Mouse (Mus musculus): ENCODE measurements around the gene Tap1. TPM values are rescaled to one million over a fixed set of nuclear protein-coding genes. Genes with fewer than 3 reads are reported as not detected.

The Tap1 gene
- polyA plus RNA-seq (2015; fragmentation: Nextera tagmentation; extraction: Ambion mirVana): 4.7 and 5.5 TPM in 2 replicates

GRCm38 (mm10) chr17:34187261-34187916 lies at the start of gene Tap1, which contains the start of gene Psmb9:
Gene Tap1, plus strand, starts transcription at chr17:34187553.
Gene Psmb9, minus strand, starts transcription at chr17:34187764.
- ATAC-seq (ENCODE audit: low FRiP score, low TSS enrichment): peak; percentile 97
- H3K27ac ChIP-seq (ENCODE audit: low read length): peak within 1 kb of the TSS; percentile 61; the same call in 1 of the 2 replicates
- H3K9ac ChIP-seq (replicated peaks; ENCODE audit: low read length): peak within 1 kb of the TSS; percentile 61
- peaks cover 26% of the 10 kb centered on the region for H3K27me3 ChIP-seq (ENCODE audit: insufficient read depth, low read length)
- peaks cover 6% of the 10 kb centered on the region for H3K4me1 ChIP-seq (ENCODE audit: insufficient read depth, low read length)
- peak within 1 kb of the TSS; percentile 51 for H3K4me3 ChIP-seq (ENCODE audit: low read length)
- WGBS: 0% methylated on average over 46 of the region's 46 CpGs
- no peaks in the 10 kb centered on the region for H3K9me3 ChIP-seq (ENCODE audit: low read length)
- peak within 1 kb of the TSS; percentile 95 for H3K4me2 ChIP-seq (replicated peaks; ENCODE audit: low read depth, low read length)
- H3K36me3 ChIP-seq (ENCODE audit: insufficient read depth, low read length): no peaks in the 10 kb centered on the region

GRCm38 (mm10) chr17:34137601-34138000 lies 49.8 kb upstream of the Tap1 start:
- Histone ChIP-seq H3K9ac (replicated peaks; ENCODE audit: low read length) (no peak overlapping the region), H3K4me3 (ENCODE audit: low read length) (no peak overlapping the region), H3K9me3 (ENCODE audit: low read length) (no peaks in the 10 kb centered on the region), H3K4me2 (replicated peaks; ENCODE audit: low read depth, low read length) (no peak overlapping the region), H3K27me3 (ENCODE audit: insufficient read depth, low read length) (peaks cover 18% of the 10 kb centered on the region), H3K36me3 (ENCODE audit: insufficient read depth, low read length) (no peaks in the 10 kb centered on the region), H3K27ac (ENCODE audit: low read length) (no peak overlapping the region), H3K4me1 (ENCODE audit: insufficient read depth, low read length) (peaks cover 23% of the 10 kb centered on the region; the same call in 1 of the 2 replicates)
- ATAC-seq (ENCODE audit: low FRiP score, low TSS enrichment): no peak
- 70% methylated on average over 7 of the region's 7 CpGs for WGBS

GRCm38 (mm10) chr17:34138655-34139054 lies 48.7 kb upstream of the Tap1 start:
- Histone ChIP-seq H3K27ac (ENCODE audit: low read length) (no peak overlapping the region), H3K4me2 (replicated peaks; ENCODE audit: low read depth, low read length) (no peak overlapping the region), H3K36me3 (ENCODE audit: insufficient read depth, low read length) (no peaks in the 10 kb centered on the region), H3K27me3 (ENCODE audit: insufficient read depth, low read length) (peaks cover 18% of the 10 kb centered on the region), H3K4me1 (ENCODE audit: insufficient read depth, low read length) (peaks cover 27% of the 10 kb centered on the region; the same call in 1 of the 2 replicates), H3K9me3 (ENCODE audit: low read length) (no peaks in the 10 kb centered on the region), H3K9ac (replicated peaks; ENCODE audit: low read length) (no peak overlapping the region), H3K4me3 (ENCODE audit: low read length) (no peak overlapping the region)
- 80% methylated on average over 7 of the region's 7 CpGs for WGBS
- no peak for ATAC-seq (ENCODE audit: low FRiP score, low TSS enrichment)

- peak overlapping the region; percentile 60 for H3K4me2 ChIP-seq (replicated peaks; ENCODE audit: low read depth, low read length)
- peak overlapping the region; percentile 53 for H3K9ac ChIP-seq (replicated peaks; ENCODE audit: low read length)
- peak overlapping the region; percentile 37 for H3K4me3 ChIP-seq (ENCODE audit: low read length)
- WGBS: 1% methylated on average over 16 of the region's 16 CpGs
- H3K9me3 ChIP-seq (ENCODE audit: low read length): no peaks in the 10 kb centered on the region
- H3K27me3 ChIP-seq (ENCODE audit: insufficient read depth, low read length): peaks cover 18% of the 10 kb centered on the region
- 0 out of 2 replicates have a peak, but pooled peaks have one; percentile 10 for ATAC-seq (ENCODE audit: low FRiP score, low TSS enrichment)
- no peak overlapping the region for H3K27ac ChIP-seq (ENCODE audit: low read length)
- no peaks in the 10 kb centered on the region for H3K36me3 ChIP-seq (ENCODE audit: insufficient read depth, low read length)
- H3K4me1 ChIP-seq (ENCODE audit: insufficient read depth, low read length): peaks cover 27% of the 10 kb centered on the region; the same call in 1 of the 2 replicates
Measured at GRCm38 (mm10) chr17:34139416-34139815, 47.9 kb upstream of the Tap1 start.

- H3K36me3 ChIP-seq (ENCODE audit: insufficient read depth, low read length): no peaks in the 10 kb centered on the region
- H3K4me2 ChIP-seq (replicated peaks; ENCODE audit: low read depth, low read length): peak overlapping the region; percentile 60; the same call in 1 of the 2 replicates
- H3K4me1 ChIP-seq (ENCODE audit: insufficient read depth, low read length): peaks cover 27% of the 10 kb centered on the region; the same call in 1 of the 2 replicates
- WGBS: 11% methylated on average over 5 of the region's 5 CpGs
- no peaks in the 10 kb centered on the region for H3K9me3 ChIP-seq (ENCODE audit: low read length)
- no peak for ATAC-seq (ENCODE audit: low FRiP score, low TSS enrichment)
- peaks cover 18% of the 10 kb centered on the region for H3K27me3 ChIP-seq (ENCODE audit: insufficient read depth, low read length)
- no peak overlapping the region for H3K4me3 ChIP-seq (ENCODE audit: low read length)
- H3K9ac ChIP-seq (replicated peaks; ENCODE audit: low read length): no peak overlapping the region
- H3K27ac ChIP-seq (ENCODE audit: low read length): no peak overlapping the region
Measured at GRCm38 (mm10) chr17:34140240-34140639, 47.1 kb upstream of the Tap1 start.

GRCm38 (mm10) chr17:34141448-34141847 lies 45.9 kb upstream of the Tap1 start:
- Histone ChIP-seq H3K27me3 (ENCODE audit: insufficient read depth, low read length) (peaks cover 18% of the 10 kb centered on the region), H3K4me2 (replicated peaks; ENCODE audit: low read depth, low read length) (no peak overlapping the region), H3K36me3 (ENCODE audit: insufficient read depth, low read length) (no peaks in the 10 kb centered on the region), H3K27ac (ENCODE audit: low read length) (no peak overlapping the region), H3K4me1 (ENCODE audit: insufficient read depth, low read length) (peaks cover 17% of the 10 kb centered on the region; the same call in 1 of the 2 replicates), H3K4me3 (ENCODE audit: low read length) (no peak overlapping the region), H3K9ac (replicated peaks; ENCODE audit: low read length) (no peak overlapping the region), H3K9me3 (ENCODE audit: low read length) (no peaks in the 10 kb centered on the region)
- no peak for ATAC-seq (ENCODE audit: low FRiP score, low TSS enrichment)
- WGBS: 72% methylated on average over 4 of the region's 4 CpGs

- H3K27ac ChIP-seq (ENCODE audit: low read length): 0 out of 2 replicates have a peak overlapping the region, but pooled peaks have one; percentile 20
- H3K36me3 ChIP-seq (ENCODE audit: insufficient read depth, low read length): no peaks in the 10 kb centered on the region
- H3K4me1 ChIP-seq (ENCODE audit: insufficient read depth, low read length): peaks cover 17% of the 10 kb centered on the region; the same call in 1 of the 2 replicates
- H3K4me3 ChIP-seq (ENCODE audit: low read length): no peak overlapping the region
- H3K9me3 ChIP-seq (ENCODE audit: low read length): no peaks in the 10 kb centered on the region
- 79% methylated on average over 7 of the region's 7 CpGs for WGBS
- no peak overlapping the region for H3K9ac ChIP-seq (replicated peaks; ENCODE audit: low read length)
- peaks cover 15% of the 10 kb centered on the region for H3K27me3 ChIP-seq (ENCODE audit: insufficient read depth, low read length)
- ATAC-seq (ENCODE audit: low FRiP score, low TSS enrichment): 0 out of 2 replicates have a peak, but pooled peaks have one; percentile 25
- H3K4me2 ChIP-seq (replicated peaks; ENCODE audit: low read depth, low read length): 0 out of 2 replicates have a peak overlapping the region, but pooled peaks have one; percentile 29
Measured at GRCm38 (mm10) chr17:34142456-34143010, 44.8 kb upstream of the Tap1 start.

GRCm38 (mm10) chr17:34143033-34143432 lies 44.3 kb upstream of the Tap1 start, which contains the start of gene H2-DMb2:
Gene H2-DMb2, plus strand, starts transcription at chr17:34143307.
- Histone ChIP-seq H3K27me3 (ENCODE audit: insufficient read depth, low read length) (peaks cover 15% of the 10 kb centered on the region), H3K27ac (ENCODE audit: low read length) (0 out of 2 replicates have a peak within 1 kb of the TSS, but pooled peaks have one; percentile 20), H3K9ac (replicated peaks; ENCODE audit: low read length) (no peak within 1 kb of the TSS), H3K4me3 (ENCODE audit: low read length) (no peak within 1 kb of the TSS), H3K9me3 (ENCODE audit: low read length) (no peaks in the 10 kb centered on the region), H3K36me3 (ENCODE audit: insufficient read depth, low read length) (no peaks in the 10 kb centered on the region), H3K4me2 (replicated peaks; ENCODE audit: low read depth, low read length) (peak within 1 kb of the TSS; percentile 29; the same call in 1 of the 2 replicates), H3K4me1 (ENCODE audit: insufficient read depth, low read length) (peaks cover 17% of the 10 kb centered on the region; the same call in 1 of the 2 replicates)
- 12% methylated on average over 7 of the region's 7 CpGs for WGBS
- peak; percentile 74 for ATAC-seq (ENCODE audit: low FRiP score, low TSS enrichment)

- no peak overlapping the region for H3K27ac ChIP-seq (ENCODE audit: low read length)
- WGBS: 55% methylated on average over 5 of the region's 5 CpGs
- H3K9me3 ChIP-seq (ENCODE audit: low read length): no peaks in the 10 kb centered on the region
- H3K27me3 ChIP-seq (ENCODE audit: insufficient read depth, low read length): peaks cover 12% of the 10 kb centered on the region
- no peak overlapping the region for H3K4me3 ChIP-seq (ENCODE audit: low read length)
- H3K4me2 ChIP-seq (replicated peaks; ENCODE audit: low read depth, low read length): peak overlapping the region; percentile 29; the same call in 1 of the 2 replicates
- H3K4me1 ChIP-seq (ENCODE audit: insufficient read depth, low read length): peaks cover 17% of the 10 kb centered on the region; the same call in 1 of the 2 replicates
- no peak for ATAC-seq (ENCODE audit: low FRiP score, low TSS enrichment)
- H3K36me3 ChIP-seq (ENCODE audit: insufficient read depth, low read length): no peaks in the 10 kb centered on the region
- H3K9ac ChIP-seq (replicated peaks; ENCODE audit: low read length): no peak overlapping the region
Measured at GRCm38 (mm10) chr17:34143461-34143860, 43.9 kb upstream of the Tap1 start.
